Mouse (Mus musculus) limb, embryonic 10.5 days (tissue): Measurements from ENCODE around the gene Pdxk. TPM values are rescaled to one million over a fixed set of nuclear protein-coding genes. Genes with fewer than 3 reads are reported as not detected.

Source experiments
- DNase-seq: peaks from one replicate; pipeline ENCODE4 v3.0.0-alpha.2; 2017; ENCODE audit warnings: low spot score
- H3K27ac ChIP-seq: fragments of 300-500 bp; sonication (generic); 2 replicates; pipeline ENCODE4 v1.5.1; 2016; ENCODE audit warnings: mild to moderate bottlenecking
- H3K27me3 ChIP-seq: fragments of 300-500 bp; sonication (generic); 2 replicates; pipeline ENCODE4 v1.6.1; 2016; ENCODE audit warnings: low read depth, mild to moderate bottlenecking; ENCODE audit not compliant: poor library complexity, severe bottlenecking
- H3K36me3 ChIP-seq: fragments of 300-500 bp; sonication (generic); 2 replicates; pipeline ENCODE4 v1.6.1; 2016; ENCODE audit warnings: mild to moderate bottlenecking, moderate library complexity
- H3K4me1 ChIP-seq: fragments of 300-500 bp; sonication (generic); 2 replicates; pipeline ENCODE4 v1.6.1; 2016
- H3K4me3 ChIP-seq: fragments of 300-500 bp; sonication (generic); 2 replicates; pipeline ENCODE4 v1.5.1; 2016; ENCODE audit warnings: mild to moderate bottlenecking, moderate library complexity
- H3K9me3 ChIP-seq: fragments of 300-500 bp; sonication (generic); replicated peaks from 2 replicates; pipeline ENCODE4 v1.6.1; 2016; ENCODE audit warnings: mild to moderate bottlenecking
- WGBS: fragments of 180-500 bp; shearing (Covaris S2); methylation state at CpG from one replicate; pipeline ENCODE4 v1.1.7; 2016; 5-methylcytosine and 5-hydroxymethylcytosine counted together
- polyA plus RNA-seq: library from polyadenylated mRNA; unstranded; fragments of >200 nt; fragmentation: Nextera tagmentation; extraction: Ambion mirVana; gene quantifications from 2 replicates; pipeline ENCODE4 v1.2.1, GENCODE M21; 2016

Pdxk gene
- polyA plus RNA-seq, 1 experiment from 2014 or later, result 11.8 TPM

DNA sequence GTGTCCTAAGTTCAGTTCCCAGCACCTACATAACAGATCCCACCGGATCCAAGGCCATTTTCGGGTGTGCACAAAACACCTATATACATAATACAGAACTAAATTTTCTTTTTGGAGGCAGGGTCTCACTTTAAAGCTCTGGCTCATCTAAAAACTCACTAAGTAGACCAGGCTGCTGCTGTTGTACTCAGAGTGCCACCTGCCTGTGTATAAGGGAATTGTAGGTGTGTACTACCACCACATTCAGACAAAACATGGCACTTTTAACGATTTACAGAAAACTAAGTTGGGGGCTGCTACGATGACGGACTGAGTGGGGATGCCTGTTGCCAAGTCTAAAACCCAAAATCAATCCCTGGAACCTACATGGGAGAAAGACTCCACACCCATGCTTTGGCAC is 14.0 kb downstream of the Pdxk start:
- H3K9me3 ChIP-seq, result no peaks in the 10 kb centered on the region
- H3K4me3 ChIP-seq, result no peak overlapping the region
- peaks cover 46% of the 10 kb centered on the region for H3K36me3 ChIP-seq
- DNase-seq, result no peak
- H3K4me1 ChIP-seq, result peaks cover 12% of the 10 kb centered on the region; the same call in 1 of the 2 replicates
- no peak overlapping the region for H3K27ac ChIP-seq
- no peaks in the 10 kb centered on the region for H3K27me3 ChIP-seq
- WGBS, result 89% methylated on average over 5 of the region's 5 CpGs

DNA sequence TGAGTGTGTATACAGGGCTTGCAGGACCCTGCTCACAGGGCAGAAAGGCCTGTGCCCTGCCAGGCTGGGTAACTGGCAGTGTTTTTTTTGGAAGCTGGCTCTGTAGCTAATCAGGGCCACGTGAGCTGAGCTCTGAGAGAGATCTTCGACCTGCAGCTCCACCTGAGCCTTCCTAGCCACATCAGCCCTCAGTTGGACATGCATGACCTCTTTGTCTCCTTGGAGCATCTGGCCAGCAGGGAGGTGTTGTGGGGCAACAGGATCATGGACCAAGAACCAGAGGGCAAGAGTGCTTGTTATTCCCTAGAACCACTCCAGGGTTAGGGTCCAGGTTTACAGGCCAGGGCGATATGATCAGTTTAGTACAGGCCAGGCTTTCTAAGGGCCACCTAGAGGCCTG is 17.4 kb downstream of the Pdxk start:
- no peaks in the 10 kb centered on the region for H3K4me1 ChIP-seq
- WGBS, result 87% methylated on average over 3 of the region's 3 CpGs
- DNase-seq, result no peak
- no peak overlapping the region for H3K4me3 ChIP-seq
- no peaks in the 10 kb centered on the region for H3K9me3 ChIP-seq
- no peak overlapping the region for H3K27ac ChIP-seq
- peaks cover 65% of the 10 kb centered on the region for H3K36me3 ChIP-seq
- H3K27me3 ChIP-seq, result no peaks in the 10 kb centered on the region

DNA sequence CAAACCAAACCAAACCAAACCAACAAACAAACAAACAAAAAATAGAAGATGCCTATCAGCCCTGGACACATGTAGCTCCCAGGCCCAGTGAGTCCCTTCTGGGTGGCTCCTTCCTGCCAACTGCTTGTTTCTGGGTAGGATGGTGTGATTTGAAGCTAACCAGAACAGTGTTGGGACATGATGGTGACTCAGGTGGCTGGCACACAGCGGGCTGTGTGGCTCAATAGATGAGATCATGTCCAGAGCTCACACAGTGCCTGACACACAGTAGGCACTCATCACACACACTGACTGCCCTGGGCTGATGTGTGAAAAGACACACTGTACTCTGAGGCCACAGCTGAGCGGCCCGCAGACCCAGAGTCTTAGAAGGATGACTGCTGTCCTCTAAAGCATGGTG is 18.6 kb downstream of the Pdxk start:
- Histone ChIP-seq H3K36me3 (peaks cover 64% of the 10 kb centered on the region), H3K9me3 (no peaks in the 10 kb centered on the region), H3K27ac (no peak overlapping the region), H3K27me3 (no peaks in the 10 kb centered on the region), H3K4me3 (no peak overlapping the region), H3K4me1 (no peaks in the 10 kb centered on the region)
- WGBS, result 87% methylated on average over 3 of the region's 3 CpGs
- no peak for DNase-seq

DNA sequence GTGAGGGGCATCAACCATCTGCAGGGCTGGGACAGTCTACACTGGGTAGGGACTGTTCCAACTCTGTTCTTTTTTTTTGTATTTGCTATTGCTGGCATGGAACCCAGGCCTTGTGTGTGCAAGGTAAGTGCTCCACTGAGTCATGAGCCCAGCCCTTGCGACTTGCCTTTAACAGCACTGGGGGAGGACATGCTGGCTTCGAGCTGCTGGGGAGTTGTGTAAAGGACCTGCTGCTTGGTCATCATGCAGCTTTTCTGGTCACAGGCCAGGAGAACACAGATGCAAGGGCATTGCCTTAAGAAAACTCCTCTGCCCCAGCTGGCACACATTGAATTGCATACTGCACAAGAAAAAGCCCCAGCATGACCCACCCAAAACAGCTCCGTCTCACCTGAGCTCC is 22.5 kb downstream of the Pdxk start:
- peaks cover 31% of the 10 kb centered on the region for H3K36me3 ChIP-seq
- no peak overlapping the region for H3K4me3 ChIP-seq
- H3K27ac ChIP-seq, result no peak overlapping the region
- WGBS, result 89% methylated on average over 3 of the region's 3 CpGs
- peaks cover 3% of the 10 kb centered on the region; the same call in 1 of the 2 replicates for H3K4me1 ChIP-seq
- no peak for DNase-seq
- H3K9me3 ChIP-seq, result no peaks in the 10 kb centered on the region
- no peaks in the 10 kb centered on the region for H3K27me3 ChIP-seq

DNA sequence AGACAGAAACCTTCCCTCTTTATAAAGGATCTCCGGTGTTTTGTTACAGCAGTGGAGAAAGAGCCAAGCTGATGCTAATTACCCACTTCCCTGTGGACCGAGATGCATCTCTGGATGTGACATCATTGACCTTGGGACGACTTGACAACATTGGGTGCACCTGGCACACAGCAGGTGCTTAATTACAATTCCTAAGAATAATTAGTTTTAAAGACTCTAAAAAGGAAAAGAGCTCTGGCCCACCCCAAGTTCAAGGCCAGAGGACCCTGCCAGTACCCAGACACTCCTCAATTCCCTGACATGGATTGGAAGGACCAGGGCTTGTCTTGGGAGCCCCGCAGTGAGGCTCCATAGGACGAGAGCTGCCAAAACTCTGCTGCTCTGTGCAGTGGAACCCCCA is 23.2 kb downstream of the Pdxk start:
- 82% methylated on average over 5 of the region's 5 CpGs for WGBS
- peaks cover 24% of the 10 kb centered on the region for H3K36me3 ChIP-seq

DNA sequence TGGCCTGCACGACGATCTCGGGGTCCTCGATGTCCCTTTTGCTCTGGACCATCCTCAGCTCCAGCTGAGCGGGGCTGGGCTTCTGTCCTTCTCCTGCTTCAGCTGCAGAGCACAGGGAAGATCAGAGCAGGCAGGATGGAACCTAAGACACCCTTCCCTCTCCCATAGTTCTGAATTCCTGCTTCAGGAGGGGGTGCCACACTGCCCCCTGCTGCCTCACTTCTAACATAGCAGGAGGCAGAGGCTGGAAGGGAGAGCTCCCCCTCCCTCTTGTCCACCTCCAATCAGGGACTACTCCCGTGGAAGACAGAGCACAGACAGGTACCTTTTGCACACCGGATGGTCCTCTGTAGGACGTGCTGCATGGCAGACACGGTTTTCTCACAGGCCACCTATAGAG is 24.0 kb downstream of the Pdxk start:
- WGBS, result 69% methylated on average over 9 of the region's 9 CpGs
- no peak overlapping the region for H3K27ac ChIP-seq
- peaks cover 19% of the 10 kb centered on the region for H3K36me3 ChIP-seq

More for the DNA sequence above, 23.2 kb downstream of the Pdxk start:
- Histone ChIP-seq H3K27ac (no peak overlapping the region), H3K27me3 (no peaks in the 10 kb centered on the region), H3K4me1 (peaks cover 3% of the 10 kb centered on the region; the same call in 1 of the 2 replicates), H3K4me3 (no peak overlapping the region), H3K9me3 (no peaks in the 10 kb centered on the region)
- no peak for DNase-seq

DNA sequence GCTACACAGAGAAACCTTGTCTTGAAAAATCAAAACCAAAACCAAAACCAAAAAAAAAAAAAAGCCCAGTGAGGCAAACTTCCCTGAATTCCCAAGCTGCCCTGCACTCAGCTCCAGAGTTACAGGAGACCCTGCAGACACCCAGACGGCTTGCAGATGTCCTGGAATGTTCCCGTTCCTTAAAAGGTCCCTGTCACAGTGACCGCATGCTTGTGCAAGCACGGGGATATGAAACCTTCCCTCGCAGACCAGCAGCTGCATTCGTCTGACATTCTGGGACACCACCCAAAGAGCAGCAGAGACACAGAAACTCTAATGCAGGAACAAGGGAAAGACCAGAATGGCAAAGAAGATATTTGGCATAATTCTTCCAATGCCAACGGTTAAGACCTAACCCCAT is 24.8 kb downstream of the Pdxk start:
- no peaks in the 10 kb centered on the region for H3K27me3 ChIP-seq
- 92% methylated on average over 7 of the region's 7 CpGs for WGBS
- peaks cover 14% of the 10 kb centered on the region for H3K36me3 ChIP-seq
- peaks cover 3% of the 10 kb centered on the region; the same call in 1 of the 2 replicates for H3K4me1 ChIP-seq
- no peak overlapping the region for H3K27ac ChIP-seq
- no peak overlapping the region for H3K4me3 ChIP-seq
- DNase-seq, result no peak
- H3K9me3 ChIP-seq, result no peaks in the 10 kb centered on the region

More for the DNA sequence above, 24.0 kb downstream of the Pdxk start:
- DNase-seq, result peak; percentile 45
- Histone ChIP-seq H3K4me3 (no peak overlapping the region), H3K4me1 (peaks cover 3% of the 10 kb centered on the region; the same call in 1 of the 2 replicates), H3K27me3 (no peaks in the 10 kb centered on the region), H3K9me3 (no peaks in the 10 kb centered on the region)

DNA sequence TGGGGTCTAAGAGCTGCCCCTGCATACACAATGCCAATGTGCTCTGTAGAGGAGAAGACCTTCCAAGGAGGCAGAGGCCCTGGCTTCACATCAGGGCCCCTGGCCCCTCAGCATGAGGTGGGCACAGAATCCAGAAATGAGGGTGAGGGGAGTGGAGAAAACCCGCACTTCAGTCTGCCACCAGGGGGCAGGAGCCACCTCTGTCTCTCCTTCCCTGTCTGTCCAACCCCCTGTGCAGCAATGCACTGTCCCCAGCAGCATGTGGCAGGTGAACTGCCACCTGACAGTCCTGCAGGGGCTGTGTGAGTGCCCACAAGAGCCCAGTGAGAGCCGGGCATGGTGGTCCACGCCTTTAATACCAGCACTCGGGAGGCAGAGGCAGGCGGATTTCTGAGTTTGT is 25.2 kb downstream of the Pdxk start:
- peak; percentile 44 for DNase-seq
- peaks cover 3% of the 10 kb centered on the region; the same call in 1 of the 2 replicates for H3K4me1 ChIP-seq
- H3K4me3 ChIP-seq, result no peak overlapping the region
- no peak overlapping the region for H3K27ac ChIP-seq
- H3K27me3 ChIP-seq, result no peaks in the 10 kb centered on the region
- H3K36me3 ChIP-seq, result peaks cover 10% of the 10 kb centered on the region
- WGBS, result 67% methylated on average over 5 of the region's 5 CpGs
- H3K9me3 ChIP-seq, result no peaks in the 10 kb centered on the region

DNA sequence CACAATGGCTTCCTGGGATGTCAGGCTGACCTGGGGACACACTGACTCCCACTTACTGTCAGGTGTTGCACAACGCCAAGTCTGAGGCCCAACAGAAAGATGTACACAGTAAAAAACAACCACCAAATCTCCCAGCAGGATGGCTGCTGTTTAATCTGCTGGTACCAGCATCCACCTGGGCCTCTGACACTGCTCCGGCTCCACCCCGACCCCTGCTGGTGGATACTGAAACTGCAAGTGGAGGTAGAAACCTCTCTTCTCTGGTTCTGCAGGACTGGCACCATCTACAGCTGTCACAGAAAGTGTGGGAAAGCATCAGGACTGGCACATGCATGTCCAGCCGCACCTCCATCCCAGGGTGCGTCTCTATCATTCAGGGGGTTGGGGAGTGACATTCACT is 26.7 kb downstream of the Pdxk start:
- no peak overlapping the region for H3K27ac ChIP-seq
- no peaks in the 10 kb centered on the region; the same call in 1 of the 2 replicates for H3K36me3 ChIP-seq
- no peak overlapping the region for H3K4me3 ChIP-seq
- 17% methylated on average over 5 of the region's 5 CpGs for WGBS
- H3K9me3 ChIP-seq, result no peaks in the 10 kb centered on the region
- H3K27me3 ChIP-seq, result no peaks in the 10 kb centered on the region
- peak; percentile 87 for DNase-seq
- peaks cover 3% of the 10 kb centered on the region; the same call in 1 of the 2 replicates for H3K4me1 ChIP-seq

DNA sequence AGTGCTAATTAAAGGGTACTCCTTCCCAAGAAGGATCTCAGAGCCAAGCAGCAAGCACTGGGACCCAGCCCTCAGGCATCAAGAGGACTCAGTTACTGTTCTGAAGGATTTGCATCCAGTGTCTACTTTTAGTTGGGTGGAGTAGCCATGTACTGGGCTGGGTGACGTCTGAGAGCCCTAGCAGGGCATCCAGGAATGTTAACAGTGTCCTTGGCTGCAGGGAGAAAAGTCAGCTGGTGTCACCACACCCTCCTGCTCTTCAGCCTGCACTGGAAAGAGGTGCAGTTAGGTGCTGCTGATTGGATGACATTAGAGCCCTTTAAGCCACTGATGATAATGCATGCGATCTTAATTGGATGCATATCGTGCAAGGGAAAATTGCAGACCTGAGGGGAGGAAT is 31.9 kb downstream of the Pdxk start:
- Histone ChIP-seq H3K4me3 (no peak overlapping the region), H3K27me3 (no peaks in the 10 kb centered on the region), H3K27ac (no peak overlapping the region), H3K4me1 (peaks cover under 1% of the 10 kb centered on the region; the same call in 1 of the 2 replicates), H3K36me3 (peaks cover 15% of the 10 kb centered on the region), H3K9me3 (no peaks in the 10 kb centered on the region)
- 78% methylated on average over 3 of the region's 3 CpGs for WGBS
- no peak for DNase-seq

DNA sequence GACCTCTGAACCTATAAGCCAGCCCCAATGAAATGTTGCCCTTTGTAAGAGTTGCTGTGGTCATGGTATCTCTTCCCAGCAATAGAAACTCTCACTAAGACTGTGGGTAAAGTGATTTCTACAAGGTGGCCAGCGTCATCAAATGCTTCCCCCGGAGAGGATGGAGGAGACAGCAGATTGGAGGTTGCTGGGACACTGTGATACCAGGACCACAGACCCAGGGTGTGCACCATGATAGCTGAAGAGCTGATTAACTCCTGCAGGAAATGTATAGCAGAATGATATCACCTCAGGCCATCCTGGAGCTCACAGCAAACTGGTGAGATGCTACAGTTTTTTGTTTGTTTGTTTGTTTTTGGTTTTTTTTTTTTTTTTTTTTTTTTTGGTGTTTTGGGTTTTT is 35.0 kb downstream of the Pdxk start:
- Histone ChIP-seq H3K27me3 (no peaks in the 10 kb centered on the region), H3K4me3 (no peak overlapping the region), H3K9me3 (no peaks in the 10 kb centered on the region), H3K4me1 (peaks cover 18% of the 10 kb centered on the region), H3K36me3 (peaks cover 25% of the 10 kb centered on the region), H3K27ac (no peak overlapping the region)
- WGBS, result 84% methylated on average over 2 of the region's 2 CpGs
- DNase-seq, result no peak

DNA sequence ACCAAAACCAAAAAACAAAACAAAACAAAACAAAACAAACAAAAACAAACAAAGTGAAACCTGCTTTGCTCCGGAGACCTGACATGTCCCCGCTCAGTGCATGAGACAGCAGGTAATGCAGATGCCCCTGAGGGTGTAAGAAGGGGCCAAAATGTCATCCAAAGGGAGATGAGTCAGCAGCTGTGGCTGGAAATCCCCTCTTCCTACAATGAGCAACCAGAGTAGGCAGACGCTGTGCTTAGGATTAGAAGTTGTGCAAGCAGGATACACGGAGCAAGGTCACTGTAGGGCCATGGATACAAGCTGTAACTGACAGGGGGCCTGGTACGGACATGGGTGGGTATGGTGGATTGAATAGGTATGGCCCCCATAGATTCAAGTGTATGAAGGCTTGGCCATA is 35.6 kb downstream of the Pdxk start:
- peaks cover 18% of the 10 kb centered on the region for H3K4me1 ChIP-seq
- H3K27me3 ChIP-seq, result no peaks in the 10 kb centered on the region
- 94% methylated on average over 5 of the region's 5 CpGs for WGBS
- peaks cover 25% of the 10 kb centered on the region for H3K36me3 ChIP-seq
- no peak overlapping the region for H3K27ac ChIP-seq
- no peak overlapping the region for H3K4me3 ChIP-seq
- no peaks in the 10 kb centered on the region for H3K9me3 ChIP-seq
- DNase-seq, result no peak

DNA sequence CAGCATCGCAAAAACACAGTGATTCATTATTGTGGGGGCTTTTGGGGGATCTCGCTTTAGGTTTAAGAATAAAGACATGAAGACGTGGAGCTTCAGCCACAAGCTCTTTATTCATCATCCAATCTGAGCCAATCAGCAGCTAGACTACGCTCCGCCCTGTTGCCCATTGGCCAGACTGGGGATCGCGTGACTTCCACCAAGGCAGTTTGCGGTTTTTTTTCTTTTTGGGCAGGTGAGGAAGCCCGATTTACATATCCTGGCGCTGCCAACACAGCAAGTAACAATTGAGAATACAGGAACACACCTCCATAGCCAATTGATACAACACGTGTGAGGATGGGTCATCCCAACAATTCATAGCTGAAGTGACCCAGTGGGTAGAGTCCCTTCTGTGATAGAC is 36.7 kb downstream of the Pdxk start:
- no peak for DNase-seq
- Histone ChIP-seq H3K27ac (no peak overlapping the region), H3K27me3 (no peaks in the 10 kb centered on the region), H3K4me1 (peaks cover 18% of the 10 kb centered on the region), H3K4me3 (no peak overlapping the region), H3K9me3 (no peaks in the 10 kb centered on the region), H3K36me3 (peaks cover 25% of the 10 kb centered on the region)
- WGBS, result 93% methylated on average over 11 of the region's 11 CpGs

DNA sequence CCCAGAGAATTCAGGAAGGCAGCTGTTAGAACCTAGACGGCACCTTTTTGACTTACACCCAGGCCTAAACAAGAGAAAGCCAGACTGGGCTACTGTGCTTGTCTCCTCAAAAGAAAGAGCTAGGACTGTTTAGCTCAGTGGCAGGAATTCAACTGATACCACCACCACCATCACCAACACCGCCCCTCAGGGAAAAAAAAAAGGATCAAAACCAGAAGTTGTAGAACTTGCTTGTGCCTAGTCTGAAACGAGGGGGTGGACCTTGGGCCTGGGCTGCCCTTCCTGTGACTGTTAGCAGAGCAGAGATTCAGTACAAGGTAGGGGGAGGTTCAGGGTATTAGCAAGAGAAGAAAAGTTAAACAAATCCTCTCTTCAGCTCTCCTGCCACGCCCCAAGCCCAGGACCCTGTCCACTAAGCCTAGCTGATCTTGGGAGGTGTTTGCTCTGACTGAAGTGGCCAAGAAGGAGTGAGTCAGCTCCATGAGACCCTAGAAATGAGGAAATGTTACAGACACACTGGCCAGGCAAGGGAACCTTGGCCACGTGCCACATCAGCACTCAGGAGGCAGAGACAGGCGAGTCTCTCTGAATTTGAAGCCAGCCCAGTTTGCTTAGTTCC is 38.5 kb downstream of the Pdxk start:
- H3K27me3 ChIP-seq, result no peaks in the 10 kb centered on the region
- DNase-seq, result no peak
- peak overlapping the region; percentile 91 for H3K27ac ChIP-seq
- H3K9me3 ChIP-seq, result no peaks in the 10 kb centered on the region
- WGBS, result 50% methylated on average over 6 of the region's 6 CpGs
- peak overlapping the region; percentile 75 for H3K4me3 ChIP-seq
- H3K36me3 ChIP-seq, result peaks cover 25% of the 10 kb centered on the region
- peaks cover 18% of the 10 kb centered on the region for H3K4me1 ChIP-seq
